Mouse (Mus musculus) erythroblast, embryonic 14.5 days (primary cell): Measurements from ENCODE around the gene Vav2.

Source experiments
- GATA1 ChIP-seq: IDR thresholded peaks from 2 replicates; pipeline ENCODE4 v1.6.1; 2012; ENCODE audit warnings: low read length, inconsistent platforms, mixed read lengths
- TAL1 ChIP-seq: IDR thresholded peaks from 3 replicates; pipeline ENCODE4 v1.6.1; 2012; ENCODE audit warnings: low read length, inconsistent platforms, mixed read lengths

- TF ChIP-seq GATA1 (no peak), TAL1 (no peak)
Measured at GRCm38 (mm10) chr2:27228809-27229480, 197.9 kb downstream of the Vav2 start.
